Mouse (Mus musculus) cerebellum, adult 18-20 months (tissue): ENCODE data around the gene Htra2.

Source experiments
- DNase-seq, 2 experiments: peaks; one replicate each; pipeline ENCODE4 v3.0.0; 2021

Htra2 gene

GRCm38 (mm10) chr6:83003850-83004249 lies 51.2 kb downstream of the Htra2 start:
- DNase-seq: no peak

- DNase-seq: no peak
Measured at GRCm38 (mm10) chr6:83003082-83003481, 52.0 kb downstream of the Htra2 start.
